Mouse (Mus musculus) B cell, adult 2 months (primary cell): Measurements from ENCODE around the gene Itsn1.

Experiments used
- DNase-seq, 2 experiments: peaks; one replicate each; pipeline ENCODE4 v3.0.0; 2022

Gene Itsn1

DNA sequence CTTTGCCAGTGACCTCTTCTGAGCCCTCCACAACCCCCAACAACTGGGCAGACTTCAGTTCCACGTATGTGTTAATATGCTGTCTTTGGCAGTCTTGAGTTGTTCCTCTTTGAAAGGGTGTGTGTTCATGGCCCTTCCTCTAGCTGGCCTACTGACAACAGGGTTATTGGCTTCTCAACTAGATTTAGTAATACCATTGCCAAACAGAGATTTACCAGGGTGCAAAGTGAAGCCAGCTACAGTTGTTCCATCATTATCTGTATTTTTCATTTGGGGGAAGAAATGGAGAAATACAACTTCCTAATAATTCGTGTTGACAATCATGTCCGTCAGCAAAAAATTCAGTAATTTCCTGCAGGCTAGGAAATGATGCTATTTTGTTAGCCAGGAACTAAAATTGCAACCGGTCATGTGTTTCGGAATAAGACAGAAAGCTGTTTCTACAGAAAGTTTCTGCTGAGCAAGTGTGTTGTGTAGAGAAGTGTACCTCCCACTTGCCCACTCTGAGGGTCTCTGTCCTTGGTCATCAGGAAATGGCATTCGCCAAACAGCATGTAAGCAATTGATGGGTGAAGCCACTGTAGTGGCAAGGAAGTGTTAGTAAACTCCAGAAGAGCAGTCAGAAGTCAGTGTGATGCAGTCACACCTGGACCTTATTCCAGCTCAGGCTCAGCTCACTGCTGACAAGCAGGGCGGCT, 120.0 kb downstream of the Itsn1 start:
- DNase-seq, result no peak

DNA sequence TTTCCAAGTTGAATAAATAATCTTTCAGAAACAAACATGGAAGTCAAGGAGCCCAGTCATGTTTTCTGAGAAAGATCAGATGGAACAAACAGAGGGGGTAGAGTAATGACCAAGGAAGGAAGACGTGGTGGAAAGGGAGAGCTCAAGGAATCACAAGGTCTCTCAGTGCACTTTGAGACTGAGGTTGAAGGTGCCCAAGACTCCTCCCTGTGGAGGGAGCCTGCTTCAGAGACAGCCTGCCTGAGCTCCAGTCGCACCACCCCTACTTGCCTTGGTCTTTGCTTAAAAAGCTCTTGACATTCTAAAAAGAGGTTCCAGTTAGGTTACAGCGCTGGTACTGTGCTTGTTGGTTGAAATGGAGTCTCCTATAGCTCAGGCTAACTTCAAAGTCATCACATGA, 121.1 kb downstream of the Itsn1 start:
- DNase-seq, result no peak

DNA sequence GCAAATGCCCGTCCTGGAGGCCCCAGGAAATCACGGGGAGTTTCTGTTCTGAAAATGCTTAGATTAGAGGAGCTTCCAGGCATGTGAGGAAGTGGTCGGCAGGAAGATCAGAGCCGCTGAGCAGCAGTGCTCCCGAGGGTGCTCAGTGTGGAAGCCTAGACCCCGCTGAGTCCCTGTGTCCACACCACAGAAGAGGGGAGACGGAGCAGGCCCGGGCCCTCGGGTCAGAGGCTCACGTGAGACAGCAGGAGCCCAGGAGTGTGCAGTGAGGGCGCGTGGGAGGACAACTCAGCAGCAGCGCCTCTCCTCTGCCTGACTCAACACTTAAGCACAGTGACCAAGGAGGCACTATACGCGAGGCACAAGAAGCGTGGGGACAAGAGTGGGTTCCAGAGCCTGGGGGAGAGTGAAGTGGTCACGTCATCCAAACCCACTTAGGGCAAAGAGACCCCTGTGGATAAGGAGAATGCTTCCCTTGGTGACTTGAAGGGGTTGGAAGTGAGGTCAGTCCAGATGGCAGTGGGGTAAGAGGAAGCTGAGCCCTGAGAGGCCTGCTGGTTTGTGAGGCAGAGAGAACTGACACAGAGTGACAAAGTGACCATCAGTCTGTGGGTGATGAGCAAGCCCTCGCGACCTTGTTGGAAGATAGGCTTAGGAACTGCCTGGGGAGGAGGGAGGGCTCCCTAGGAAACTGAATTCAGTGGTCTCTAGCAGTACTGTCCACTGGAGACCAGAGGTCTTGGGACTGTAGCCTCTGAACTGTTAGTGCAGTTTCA, 122.6 kb downstream of the Itsn1 start:
- DNase-seq, result no peak

DNA sequence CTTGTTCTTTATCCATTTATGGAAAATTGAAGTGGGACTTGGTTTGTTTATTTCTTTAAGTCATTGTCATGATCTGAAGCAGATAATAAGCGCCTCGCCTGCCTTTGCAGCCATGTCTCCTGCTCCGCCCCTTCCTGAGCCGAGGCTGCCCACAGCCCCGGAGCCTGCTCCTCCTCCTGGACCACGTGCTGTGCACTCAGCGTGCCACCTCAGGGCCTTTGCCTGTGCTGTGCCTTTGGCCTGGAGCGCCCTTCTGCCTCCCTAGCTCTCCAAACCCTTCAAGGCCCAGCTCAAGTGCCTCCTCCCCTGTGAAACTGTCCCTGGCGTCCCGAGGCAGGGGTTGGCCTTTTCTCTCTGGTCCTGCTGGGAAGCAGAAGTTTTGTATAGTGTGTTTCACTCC, 123.7 kb downstream of the Itsn1 start:
- DNase-seq, result no peak

DNA sequence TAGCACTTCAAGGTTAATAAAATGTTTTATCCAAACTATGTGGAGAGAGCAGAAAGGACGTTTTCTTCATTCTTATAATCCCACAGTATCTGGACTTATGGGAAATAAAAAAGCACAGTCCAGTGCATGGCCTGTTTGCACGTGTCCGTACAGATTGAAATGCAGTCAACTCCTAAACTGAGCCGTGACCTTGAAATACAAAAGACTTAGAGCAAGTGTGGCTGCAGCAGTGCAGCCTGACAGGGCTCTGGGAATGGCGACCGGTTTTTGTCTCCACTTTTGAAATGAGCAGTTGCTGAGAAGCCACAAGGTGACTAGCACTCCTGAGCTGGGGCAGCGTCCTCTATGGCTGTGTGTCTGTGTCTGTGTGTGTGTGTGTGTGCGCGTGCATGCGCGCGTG, 124.1 kb downstream of the Itsn1 start:
- no peak for DNase-seq

DNA sequence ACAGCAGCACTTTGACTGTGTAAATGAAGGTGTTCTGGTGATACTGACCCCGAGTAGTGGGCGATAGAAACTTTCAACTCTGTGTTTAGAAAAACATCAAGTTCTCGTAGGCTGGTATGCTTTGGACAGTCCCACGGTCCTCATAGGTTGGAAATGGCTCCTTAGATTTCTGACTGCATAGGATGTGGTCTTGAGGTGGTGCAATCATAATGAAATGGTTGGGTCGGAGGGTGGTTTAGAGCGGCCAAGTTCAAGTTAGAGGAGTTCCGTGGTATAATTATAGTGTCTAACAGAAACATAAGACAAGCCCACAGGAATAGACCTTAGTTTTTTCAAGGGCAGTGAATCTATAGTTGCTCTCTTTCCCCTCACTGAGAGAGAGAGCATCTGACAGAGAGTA, 129.6 kb downstream of the Itsn1 start:
- no peak for DNase-seq

DNA sequence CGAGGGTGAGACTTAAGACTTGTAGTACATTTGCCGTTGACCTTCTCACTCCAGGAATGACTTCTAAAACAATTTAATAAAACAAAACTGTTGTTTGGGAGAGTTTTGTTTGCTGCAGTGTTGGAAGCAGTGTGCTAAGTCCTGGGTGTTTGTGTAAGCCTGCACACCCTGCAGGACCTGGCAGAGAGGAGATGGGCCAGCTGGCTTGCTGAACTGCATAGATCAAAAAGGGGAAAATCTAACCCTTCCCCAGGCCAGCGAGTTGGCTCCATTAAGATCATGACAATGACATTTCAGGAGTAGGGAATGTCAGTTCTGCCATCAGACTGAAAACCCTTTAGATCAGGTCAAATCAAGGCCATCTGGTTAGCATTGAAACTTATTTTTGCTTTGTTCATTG, 130.1 kb downstream of the Itsn1 start:
- DNase-seq, result no peak

DNA sequence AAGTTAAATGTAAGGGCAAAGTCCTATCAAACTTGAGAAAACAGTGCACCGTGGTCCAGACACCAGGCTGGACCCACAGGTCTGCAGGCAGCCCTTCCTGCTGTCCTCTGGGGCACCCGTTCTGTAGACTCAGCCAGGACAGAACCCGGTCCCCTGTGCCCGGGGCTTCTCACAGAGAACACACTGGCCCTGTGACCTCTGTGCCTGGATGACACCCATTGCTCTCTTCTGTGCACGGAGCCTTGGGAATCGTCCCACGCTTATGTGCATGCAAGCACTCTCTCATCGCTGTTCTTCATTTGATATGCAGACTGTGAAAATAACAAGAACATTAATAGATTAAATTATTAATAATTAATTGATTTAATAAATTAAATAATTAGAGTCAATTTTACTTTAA, 130.9 kb downstream of the Itsn1 start:
- DNase-seq, result no peak

DNA sequence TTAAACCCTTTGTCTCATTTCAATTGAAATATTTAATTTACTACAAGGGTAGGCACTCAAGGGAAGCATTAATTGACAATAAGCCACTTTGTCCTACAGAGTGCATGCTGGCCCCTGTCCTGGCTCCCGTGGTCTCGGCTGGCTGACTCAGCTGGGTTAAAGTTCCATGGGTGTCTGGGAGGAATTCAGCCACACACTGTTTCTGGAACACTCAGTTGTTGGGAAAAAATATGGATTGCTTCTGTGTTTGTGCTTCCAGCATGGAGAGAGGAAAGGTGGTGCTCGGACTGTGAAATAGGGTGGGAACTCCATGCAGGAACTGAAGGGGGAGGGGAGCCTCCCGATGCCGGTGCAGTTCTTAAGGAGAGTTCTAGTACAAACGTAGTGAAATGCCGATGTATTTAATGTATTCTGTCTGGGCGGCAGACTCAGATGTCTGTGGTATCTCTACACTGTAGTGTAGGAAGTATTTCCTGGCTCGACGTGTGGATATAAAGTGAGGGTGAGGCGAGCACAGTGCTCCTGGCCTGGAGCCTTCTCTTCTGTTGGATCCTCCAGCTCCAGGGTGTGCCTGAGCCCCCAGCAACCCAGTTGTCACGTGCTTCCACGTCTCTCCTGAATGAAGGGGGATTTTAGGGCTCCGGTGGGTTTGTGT, 131.5 kb downstream of the Itsn1 start:
- DNase-seq, result no peak

DNA sequence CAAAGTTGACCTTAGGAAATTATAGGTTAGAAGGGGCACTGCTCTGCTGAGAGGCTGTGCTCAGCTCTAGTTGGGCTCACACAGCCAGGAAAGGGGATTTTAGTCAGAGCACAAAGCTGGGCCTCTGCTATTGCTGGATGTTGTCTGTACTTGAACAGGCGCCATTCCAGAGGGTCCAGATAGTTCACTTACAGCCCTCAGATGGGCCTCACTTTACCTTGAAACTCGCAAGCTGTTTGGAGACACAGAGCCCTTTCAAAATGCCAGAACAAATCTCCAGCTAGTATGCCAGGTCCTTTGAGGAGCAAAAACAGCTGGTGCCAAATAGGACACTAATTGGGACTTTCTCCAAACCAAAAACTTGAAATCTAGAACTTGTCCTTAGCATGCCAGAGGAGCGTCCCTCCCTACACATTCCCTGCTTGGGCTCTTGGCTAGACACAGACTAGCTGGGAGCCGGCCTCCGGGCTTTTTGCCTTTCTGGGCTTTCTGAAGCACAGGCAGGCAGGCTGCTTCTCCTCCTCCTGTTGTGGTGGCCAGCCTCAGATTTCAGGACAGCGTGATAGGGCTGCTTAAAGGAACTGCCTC, 132.8 kb downstream of the Itsn1 start:
- DNase-seq, result no peak

DNA sequence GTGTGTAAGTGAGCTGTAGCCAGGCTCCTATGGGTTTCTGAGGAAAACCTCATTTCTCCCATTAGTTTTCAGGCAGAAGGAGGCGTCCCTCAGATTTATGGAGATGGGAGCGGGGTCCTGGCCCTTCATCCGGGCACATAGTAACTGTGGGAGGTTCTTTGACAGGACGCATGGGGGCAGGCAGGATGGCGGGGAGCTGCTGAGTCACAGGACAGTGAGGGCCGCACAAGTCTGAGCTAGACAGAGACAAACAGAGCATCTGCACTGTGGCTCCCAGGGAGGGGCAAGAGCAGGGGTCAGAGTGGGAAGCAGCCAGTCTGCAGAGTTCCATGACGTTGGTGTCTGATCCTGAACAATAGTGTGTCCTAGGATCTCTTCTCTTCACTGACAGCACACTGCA, 133.8 kb downstream of the Itsn1 start:
- no peak for DNase-seq

DNA sequence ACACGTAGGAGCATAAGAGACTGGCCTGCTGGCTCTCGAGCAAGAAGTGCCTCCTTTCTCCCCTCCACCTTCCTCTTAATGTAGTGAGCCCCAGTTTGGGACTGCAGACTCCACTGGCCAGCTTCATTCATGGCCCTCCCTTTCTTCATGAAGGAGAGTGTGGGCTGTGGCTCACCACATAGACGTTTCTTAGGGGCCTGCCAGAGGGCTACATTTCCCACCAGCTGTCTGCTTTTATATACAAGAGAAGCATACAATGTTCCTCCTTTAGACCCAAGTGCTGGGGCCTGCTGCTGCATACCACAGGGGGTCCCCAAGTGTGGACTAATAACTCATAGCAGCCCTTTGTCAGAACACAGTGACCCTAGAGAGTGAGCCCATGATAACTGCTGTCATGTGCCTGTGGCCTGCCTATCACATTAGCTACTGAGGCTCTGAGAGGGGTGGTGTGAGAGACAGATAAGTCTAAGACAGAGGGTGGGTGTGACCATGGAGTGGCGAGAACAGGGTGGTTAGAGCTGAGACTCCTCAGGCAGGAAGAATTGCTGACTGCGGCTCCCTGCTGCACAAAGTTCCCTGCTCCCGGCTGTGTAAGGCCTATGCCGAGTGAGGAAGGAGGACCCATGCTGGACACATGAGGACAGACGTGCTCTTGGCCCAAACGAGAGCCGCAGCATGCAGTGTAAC, 135.7 kb downstream of the Itsn1 start:
- no peak for DNase-seq

DNA sequence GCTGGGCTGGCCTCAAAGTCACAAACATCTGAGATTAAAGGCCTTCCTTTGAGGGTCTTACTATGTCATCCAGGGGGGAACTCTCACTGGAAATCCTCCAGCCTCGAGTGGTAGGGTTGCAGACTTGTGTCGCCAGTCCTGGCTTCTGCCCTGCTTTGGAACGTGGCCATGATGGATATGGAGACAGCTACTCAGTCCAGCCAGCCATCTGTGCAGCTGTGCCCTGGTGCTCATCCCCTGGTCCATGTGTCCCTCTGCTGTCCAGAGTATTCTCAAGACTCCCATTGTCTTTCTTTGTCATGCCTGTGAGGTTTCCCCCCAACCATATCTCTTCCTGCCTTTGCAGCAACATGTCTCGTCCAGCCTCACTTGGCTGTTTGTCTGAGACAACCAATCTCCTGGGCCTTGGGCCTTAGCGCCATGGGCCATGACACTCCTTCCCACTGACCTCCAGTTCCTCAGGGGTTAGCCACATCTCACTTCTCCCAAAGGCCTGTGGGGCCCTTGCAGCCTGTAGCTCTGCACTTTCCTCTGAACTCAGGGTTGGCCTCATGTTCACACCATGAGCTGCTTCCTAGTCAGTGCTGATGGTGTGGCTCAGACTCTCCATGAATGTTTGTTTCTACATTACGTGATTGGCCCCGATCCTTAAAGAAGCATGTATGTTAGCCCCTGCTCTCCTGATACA, 136.6 kb downstream of the Itsn1 start:
- no peak for DNase-seq

DNA sequence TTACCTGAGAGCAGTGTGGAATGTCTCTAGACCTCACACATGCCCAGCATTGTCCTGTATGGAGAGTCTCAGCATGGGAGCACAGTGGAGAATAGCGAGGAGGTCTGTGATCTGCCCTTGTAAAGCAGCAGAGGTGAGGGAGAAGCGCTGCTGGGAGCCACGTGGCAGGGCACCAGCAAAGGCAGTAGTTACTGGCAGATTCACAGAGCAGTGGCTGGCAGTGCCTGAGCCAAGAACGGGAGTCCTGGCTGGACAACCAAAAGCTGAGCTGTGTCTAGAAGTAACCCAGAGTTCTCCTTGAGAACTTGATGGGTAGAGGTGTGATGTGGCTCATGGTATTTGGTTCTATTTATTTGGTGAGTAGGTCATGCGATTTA, 137.2 kb downstream of the Itsn1 start:
- DNase-seq, result no peak

DNA sequence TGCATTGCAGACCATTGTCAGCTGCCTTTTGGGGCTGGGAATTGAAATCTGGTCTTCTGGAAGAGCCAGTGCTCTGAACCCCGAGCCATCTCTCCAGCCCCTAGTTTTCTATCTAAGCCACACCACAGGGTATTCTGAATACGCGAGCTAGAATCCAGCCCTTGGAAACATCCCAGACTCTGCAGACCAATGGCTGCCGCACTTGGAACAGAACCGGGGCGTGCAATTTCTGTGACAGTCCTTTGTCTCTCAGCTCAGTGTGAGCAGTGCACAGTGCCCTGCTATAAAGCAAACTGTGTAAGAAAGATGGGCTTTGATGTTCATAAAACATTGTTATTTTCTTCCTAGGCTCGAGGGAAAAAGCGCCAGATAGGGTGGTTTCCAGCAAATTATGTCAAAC, 138.6 kb downstream of the Itsn1 start:
- DNase-seq, result no peak

DNA sequence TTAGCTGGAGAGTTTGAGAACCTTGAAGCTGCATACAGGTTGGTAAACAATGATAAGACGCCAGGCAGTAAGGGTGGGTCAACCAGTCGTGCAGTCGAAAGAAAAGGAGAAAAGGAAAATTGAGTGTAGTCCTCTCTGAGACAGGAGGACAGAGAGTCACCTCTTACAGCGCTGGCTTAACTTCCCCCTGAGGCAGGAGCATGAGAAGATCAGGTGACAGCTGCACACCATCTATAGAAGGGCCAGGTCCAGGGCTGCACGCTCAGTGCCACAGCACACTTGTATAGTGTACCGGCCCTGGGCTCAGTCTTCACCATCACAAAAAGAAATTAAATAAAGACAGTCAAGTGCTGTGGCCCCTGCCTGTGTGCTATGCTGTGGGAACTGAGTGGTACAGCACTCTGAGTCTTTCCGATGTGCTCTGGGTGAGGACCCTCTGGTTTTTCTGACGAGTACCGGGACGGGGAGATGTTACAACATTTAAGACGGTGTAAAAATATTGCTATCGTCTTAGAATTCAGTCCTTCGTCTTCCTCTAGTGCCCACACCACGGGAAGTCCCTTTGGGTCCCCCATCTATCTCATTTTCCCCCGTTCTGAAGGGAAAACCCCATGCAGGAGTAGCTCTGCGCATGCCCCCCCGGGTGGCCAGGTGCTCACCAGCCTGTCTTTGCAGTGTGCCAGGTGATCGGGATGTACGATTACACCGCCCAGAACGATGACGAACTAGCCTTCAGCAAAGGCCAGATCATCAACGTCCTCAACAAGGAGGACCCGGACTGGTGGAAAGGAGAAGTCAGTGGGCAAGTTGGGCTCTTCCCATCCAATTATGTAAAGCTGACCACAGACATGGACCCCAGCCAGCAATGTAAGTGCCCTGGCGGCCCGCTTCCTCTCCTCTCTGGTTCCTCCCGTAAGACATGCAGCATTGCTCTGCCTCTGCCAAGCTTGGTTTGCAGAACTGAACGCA, 140.1 kb downstream of the Itsn1 start:
- DNase-seq, result peak; percentile 75 to 78

DNA sequence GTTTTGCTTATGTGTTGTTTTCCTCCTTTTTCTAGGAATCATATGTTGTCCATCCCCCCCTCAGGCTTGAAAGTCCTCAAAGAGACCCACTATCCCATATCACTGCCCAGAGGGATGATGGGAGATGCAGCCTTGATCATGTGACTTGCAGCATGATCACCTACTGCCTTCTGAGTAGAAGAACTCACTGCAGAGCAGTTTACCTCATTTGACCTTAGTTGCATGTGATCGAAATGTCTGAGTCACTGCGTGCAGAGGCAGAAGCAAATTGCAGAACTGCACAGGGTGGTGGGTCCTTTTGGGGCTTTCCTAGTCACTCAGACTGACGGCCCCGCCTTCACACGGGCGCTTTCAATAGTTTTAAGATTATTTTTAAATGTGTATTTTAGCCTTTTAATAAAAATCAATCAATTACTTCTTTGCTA, 141.1 kb downstream of the Itsn1 start:
- peak; percentile 58 to 64 for DNase-seq

DNA sequence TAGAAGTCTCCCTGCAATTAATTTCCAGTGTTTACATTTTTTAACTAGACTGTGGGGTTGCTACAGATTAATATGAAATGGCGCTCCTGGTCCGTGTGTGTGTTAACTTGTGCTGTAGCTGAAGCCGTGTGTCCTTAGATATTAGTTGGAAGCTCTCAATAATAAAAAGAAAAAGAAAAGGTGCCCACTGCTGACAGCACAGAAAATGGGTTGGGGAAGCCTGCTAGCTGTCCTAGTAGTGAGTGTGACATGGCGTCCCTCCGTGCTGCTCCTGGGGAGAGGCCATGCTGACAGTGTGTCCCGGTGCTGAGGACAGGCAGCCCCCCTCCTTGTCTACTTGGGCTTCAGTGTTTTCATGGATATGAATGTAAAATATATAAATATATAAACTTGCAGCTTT, 142.1 kb downstream of the Itsn1 start:
- no peak for DNase-seq

DNA sequence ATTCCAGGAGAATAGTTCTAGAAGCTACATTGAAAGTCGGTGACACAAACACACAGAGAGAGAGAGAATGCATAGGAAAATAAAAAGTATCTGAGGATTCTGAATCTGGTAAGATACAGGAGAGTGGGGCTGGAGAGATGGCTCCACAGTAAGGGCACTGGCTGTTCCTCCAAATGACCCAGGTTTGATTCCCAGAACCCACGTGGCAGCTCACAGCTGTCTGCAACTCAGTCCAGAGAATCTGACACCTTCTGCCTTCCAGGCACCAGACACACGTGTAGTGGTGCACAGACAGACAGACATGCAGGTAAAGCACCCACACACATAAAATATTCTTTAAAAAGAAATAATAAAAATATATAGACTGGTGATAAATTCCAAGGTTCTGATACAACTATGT, 144.6 kb downstream of the Itsn1 start:
- no peak for DNase-seq

DNA sequence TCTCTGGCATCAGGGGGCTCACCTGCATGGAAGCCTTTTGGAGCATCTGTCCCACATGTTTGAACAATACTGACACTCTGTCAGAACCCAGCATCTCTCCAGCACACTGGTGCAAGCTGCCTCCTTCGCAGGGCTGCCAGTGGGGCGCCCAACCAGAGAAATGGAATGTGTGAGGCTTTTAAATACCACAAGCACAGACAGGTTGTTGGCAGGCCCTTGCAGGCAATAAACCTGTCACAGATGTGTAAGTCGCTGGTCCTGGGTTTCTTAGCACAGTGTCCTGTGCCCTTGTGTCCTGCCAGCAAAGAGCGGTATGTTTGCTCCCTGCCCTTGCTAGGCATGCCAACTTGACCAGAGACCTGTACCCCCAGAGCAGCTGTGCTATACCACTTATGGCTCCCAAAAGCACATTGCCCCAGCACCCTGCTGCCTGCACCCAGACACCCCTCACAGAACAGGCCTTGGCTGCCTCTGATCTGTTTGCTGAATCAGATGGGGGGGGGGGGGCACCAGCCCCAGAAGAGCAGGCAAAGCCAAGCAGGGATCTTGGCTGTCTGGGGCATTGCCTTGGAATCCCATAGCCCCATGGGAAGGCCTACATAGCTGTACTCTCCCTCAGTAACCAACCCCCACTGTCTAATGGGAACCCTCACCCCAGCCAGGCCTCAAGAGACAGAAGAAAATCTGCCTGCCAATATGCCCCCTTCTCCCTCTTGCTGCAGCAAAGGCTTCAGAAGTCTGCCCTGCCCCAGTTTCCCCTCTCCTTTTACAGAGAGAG, 146.7 kb downstream of the Itsn1 start:
- DNase-seq, result no peak

DNA sequence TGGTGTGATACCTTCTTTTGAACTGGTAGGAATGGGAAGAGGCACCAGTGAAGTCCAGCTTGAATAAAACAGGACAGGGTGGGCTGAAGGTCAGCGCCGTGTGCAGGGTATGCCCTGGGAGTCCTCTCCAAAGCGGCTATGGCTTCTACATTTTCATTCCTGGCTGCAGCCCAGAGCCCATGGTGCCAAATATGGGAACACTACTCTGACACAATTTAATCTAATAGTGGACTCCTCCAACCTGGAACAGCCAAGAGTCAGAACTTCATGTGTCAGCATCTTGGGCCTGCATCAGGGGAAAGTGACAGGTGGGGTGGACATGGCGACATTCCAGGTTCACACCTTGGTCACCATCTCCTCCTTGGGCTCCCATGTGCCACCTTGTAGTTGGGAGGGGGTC, 147.4 kb downstream of the Itsn1 start:
- DNase-seq, result no peak
